ENCODE assay signal across 9 mouse cellular contexts in the genomic region with DNA sequence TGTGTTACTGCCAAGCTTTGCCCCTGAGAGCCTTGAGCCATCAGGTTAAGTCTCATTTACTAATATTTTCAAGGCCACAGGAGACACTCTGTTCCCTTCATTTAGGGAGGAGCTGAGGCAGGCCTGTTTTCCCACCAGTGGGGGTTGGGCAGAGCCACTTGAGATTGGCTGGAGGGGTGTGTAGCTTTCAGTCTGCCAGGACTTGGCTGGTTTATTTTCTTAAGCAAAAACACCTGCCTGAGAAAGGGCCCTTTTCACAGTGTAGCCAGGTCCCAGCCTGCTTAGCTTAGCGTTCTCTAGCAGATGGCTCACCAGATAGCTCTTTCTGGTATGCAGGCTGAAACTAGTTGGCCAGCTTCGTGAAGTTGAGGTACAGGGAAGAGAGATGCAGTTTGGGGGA. TPM values are rescaled to one million over a fixed set of nuclear protein-coding genes. Genes with fewer than 3 reads are reported as not detected.
DNase-seq lines count a peak whose midpoint lies in the region; ATAC-seq lines count a peak whose summit lies in the region.
"Had no signal": no experiment of that assay in that cellular context is flagged by ENCODE, and none has a peak within 500 bp of the region (broad histone marks: within the 10 kb centered on the region; RNA-seq: fewer than 3 reads in every experiment).

No protein-coding gene starts in this region.

- H3K4me3 ChIP-seq in neural tube, embryonic 11.5 days (ENCODE audit: low read depth, low read length) = no peak overlapping the region
- no peak overlapping the region for H3K4me3 ChIP-seq in midbrain, embryonic 11.5 days (ENCODE audit: low read depth, low read length)
- H3K4me3 ChIP-seq: liver, embryonic 13.5 days had no signal

- no peaks in the 10 kb centered on the region for H3K36me3 ChIP-seq in neural tube, embryonic 11.5 days (ENCODE audit: control insufficient read depth, insufficient read depth, low read length)
- H3K36me3 ChIP-seq in midbrain, embryonic 11.5 days (ENCODE audit: control insufficient read depth, insufficient read depth, low read length) = no peaks in the 10 kb centered on the region
- H3K36me3 ChIP-seq: liver, embryonic 13.5 days had no signal

- peak; percentile 46 for DNase-seq in neural tube, embryonic 11.5 days (ENCODE audit: low spot score)
- DNase-seq in neural tube, embryonic 10.5 days (ENCODE audit: extremely low spot score, low spot score) = no peak
- peak; percentile 63 for DNase-seq in gastrocnemius, adult 8-10 months (ENCODE audit: low spot score in 2 of 2)
- DNase-seq in kidney, adult 18-20 months = peak; percentile 59
- DNase-seq in lung, postnatal 36 days = peak; percentile 91
- no peak for DNase-seq in layer of hippocampus, adult 8-10 months (ENCODE audit: low spot score in 2 of 2)
- no peak for DNase-seq in spleen, postnatal 10 days (ENCODE audit: low spot score in 2 of 2)
- no peak for DNase-seq in midbrain, embryonic 11.5 days (ENCODE audit: low spot score, missing footprints)
- DNase-seq: liver, embryonic 13.5 days had no signal

- 77% methylated on average over 2 of the region's 2 CpGs for WGBS in neural tube, embryonic 11.5 days
- 72% methylated on average over 2 of the region's 2 CpGs for WGBS in midbrain, embryonic 11.5 days

- no peak overlapping the region for H3K27ac ChIP-seq in neural tube, embryonic 11.5 days (ENCODE audit: low read depth, low read length)
- no peak overlapping the region for H3K27ac ChIP-seq in midbrain, embryonic 11.5 days (ENCODE audit: low read depth, low read length)
- H3K27ac ChIP-seq: liver, embryonic 13.5 days had no signal

- H3K27me3 ChIP-seq in neural tube, embryonic 11.5 days (ENCODE audit: control insufficient read depth, insufficient read depth, low read length) = peaks cover 4% of the 10 kb centered on the region
- peaks cover 9% of the 10 kb centered on the region for H3K27me3 ChIP-seq in midbrain, embryonic 11.5 days (ENCODE audit: control insufficient read depth, insufficient read depth, low read length)

- H3K9me3 ChIP-seq in neural tube, embryonic 11.5 days (ENCODE audit: control insufficient read depth, low read length) = no peaks in the 10 kb centered on the region
- H3K9me3 ChIP-seq in midbrain, embryonic 11.5 days (ENCODE audit: control insufficient read depth, low read length) = no peaks in the 10 kb centered on the region
- H3K9me3 ChIP-seq: liver, embryonic 13.5 days had no signal

- H3K9ac ChIP-seq in neural tube, embryonic 11.5 days (ENCODE audit: low read length) = no peak overlapping the region
- no peak overlapping the region for H3K9ac ChIP-seq in midbrain, embryonic 11.5 days (ENCODE audit: low read length)
- H3K9ac ChIP-seq: liver, embryonic 13.5 days had no signal

- no peak overlapping the region for H3K4me2 ChIP-seq in neural tube, embryonic 11.5 days (ENCODE audit: low read depth)
- no peak overlapping the region for H3K4me2 ChIP-seq in midbrain, embryonic 11.5 days
- H3K4me2 ChIP-seq: liver, embryonic 13.5 days had no signal

- H3K4me1 ChIP-seq in neural tube, embryonic 11.5 days (ENCODE audit: control insufficient read depth, insufficient read depth, low read length) = peaks cover 7% of the 10 kb centered on the region; the same call in 1 of the 2 replicates
- peaks cover 4% of the 10 kb centered on the region; the same call in 1 of the 2 replicates for H3K4me1 ChIP-seq in midbrain, embryonic 11.5 days (ENCODE audit: control insufficient read depth, insufficient read depth, low read length)

- no peak for ATAC-seq in neural tube, embryonic 11.5 days (ENCODE audit: insufficient read depth, low FRiP score, low TSS enrichment)
- ATAC-seq in midbrain, embryonic 11.5 days (ENCODE audit: low FRiP score) = no peak

RNA-seq across cellular contexts. Expression of a gene that starts 5.6 kb away (rescaled TPM):
- 167 and 179 TPM in 2 replicates for polyA plus RNA-seq in neural tube, embryonic 11.5 days (2014; fragmentation: Nextera tagmentation; extraction: Ambion mirVana)
- 10 to 100 TPM; 17.3 to 34.2 (median 28.0) TPM for total RNA-seq in gastrocnemius, adult 8-10 months (2022)
- 10 to 100 TPM; 12.0 to 19.0 (median 15.6) TPM for total RNA-seq in layer of hippocampus, adult 8-10 months (2022)
- 176 and 180 TPM in 2 replicates for polyA plus RNA-seq in midbrain, embryonic 11.5 days (2014; fragmentation: Nextera tagmentation; extraction: Ambion mirVana)

Comparison
In these comparisons a context has a peak if more than half of its experiments do, and no peak if none do; other contexts are left out.
1. DNase-seq: peak in neural tube, embryonic 11.5 days (single experiment), gastrocnemius, adult 8-10 months (2 of 2), kidney, adult 18-20 months (single experiment) and lung, postnatal 36 days (single experiment); none in neural tube, embryonic 10.5 days (single experiment), layer of hippocampus, adult 8-10 months (0 of 2), spleen, postnatal 10 days (0 of 2) and midbrain, embryonic 11.5 days (single experiment).